Mouse (Mus musculus) monocyte, adult 2 months (primary cell): ENCODE results near the gene Dclk1.

Source experiments
- DNase-seq, 2 experiments: peaks; one replicate each; pipeline ENCODE4 v3.0.0; 2022; ENCODE audit warnings: low spot score in 2 of 2, low read depth in 1 of 2

Dclk1 gene

DNA sequence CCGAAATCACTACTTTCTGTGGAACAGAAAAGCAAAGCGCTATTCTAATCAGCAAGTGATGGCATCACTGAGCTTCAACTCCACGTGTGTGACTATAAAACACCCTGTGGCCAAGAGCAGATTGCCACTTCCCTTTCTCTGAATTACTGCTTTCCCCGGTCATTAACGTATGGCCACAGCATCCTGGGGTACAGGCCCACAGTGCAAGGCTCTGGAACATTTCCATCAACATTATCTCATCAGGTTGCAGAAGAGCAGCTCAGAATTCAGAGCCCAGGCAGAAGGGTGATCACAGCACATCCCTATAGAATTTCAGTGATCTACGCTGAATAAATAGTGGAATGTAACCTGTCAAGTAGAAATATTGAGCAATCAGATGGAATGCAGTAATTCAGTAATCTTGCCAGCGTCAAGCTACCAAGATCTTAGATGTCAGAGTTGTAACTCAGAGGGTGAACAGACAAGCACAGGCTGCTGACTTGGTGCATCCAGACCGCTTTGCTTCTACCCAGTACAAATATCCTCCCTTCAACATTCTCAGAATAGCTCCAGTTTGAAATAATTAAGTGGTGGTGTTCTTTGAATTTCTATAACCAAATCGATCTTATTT is 293.5 kb downstream of the Dclk1 start:
- no peak for DNase-seq

DNA sequence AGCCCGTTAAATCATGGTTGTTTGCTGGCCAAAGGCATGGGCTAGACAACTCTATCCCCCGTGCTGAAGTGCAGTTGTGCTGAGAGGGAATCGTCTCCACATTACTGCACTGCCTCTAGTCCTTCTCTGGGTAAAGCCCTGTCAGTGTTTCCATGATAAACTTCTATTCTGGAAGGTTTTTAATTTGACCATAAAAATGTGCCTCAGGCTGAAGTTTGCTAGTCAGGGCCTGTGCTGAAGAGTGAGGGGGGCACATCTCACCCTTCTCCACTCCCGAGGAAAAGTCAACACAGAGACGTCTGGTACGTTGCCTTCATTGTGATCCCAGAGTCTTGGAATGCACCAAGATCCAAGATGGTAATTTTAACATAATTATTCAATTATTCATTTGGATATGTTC is 294.7 kb downstream of the Dclk1 start:
- DNase-seq = no peak

DNA sequence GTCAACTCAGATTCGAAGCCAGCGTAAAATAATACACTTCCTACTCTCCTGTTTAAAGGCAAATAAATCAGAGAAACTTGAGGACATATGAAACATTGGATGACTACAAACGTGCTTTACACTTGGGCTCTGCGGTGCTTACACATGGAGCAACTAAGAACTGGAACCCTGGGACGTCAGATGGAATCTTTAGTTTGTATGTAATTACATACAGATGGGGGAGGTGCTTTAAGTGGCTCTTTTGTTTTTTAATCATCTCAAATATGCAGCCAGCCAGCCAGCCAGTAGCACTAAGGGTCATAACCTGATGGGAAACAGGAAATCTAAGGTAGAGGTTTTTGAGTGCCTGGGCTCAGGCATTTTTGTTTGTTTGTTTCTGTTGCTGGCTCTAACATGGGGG is 295.6 kb downstream of the Dclk1 start:
- DNase-seq = no peak

DNA sequence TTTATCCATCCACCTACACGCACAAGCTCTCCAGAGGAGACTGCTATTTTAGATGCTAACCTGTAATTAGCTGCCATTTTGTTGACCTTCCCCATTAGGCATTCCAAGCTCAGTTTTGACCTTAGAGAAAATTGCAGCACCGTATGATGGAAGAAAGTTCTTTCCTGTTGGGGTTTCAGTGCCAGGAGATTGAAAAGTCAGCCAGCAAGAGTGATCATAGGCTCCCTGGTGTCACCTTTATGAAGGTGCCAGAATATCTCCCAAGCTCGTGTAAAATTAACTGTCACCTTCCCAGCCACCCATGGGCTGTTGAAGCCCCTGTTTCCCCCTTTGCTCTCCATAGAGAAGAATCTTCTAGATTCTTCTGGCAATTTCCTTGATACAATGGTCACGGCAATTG is 297.2 kb downstream of the Dclk1 start:
- no peak for DNase-seq

DNA sequence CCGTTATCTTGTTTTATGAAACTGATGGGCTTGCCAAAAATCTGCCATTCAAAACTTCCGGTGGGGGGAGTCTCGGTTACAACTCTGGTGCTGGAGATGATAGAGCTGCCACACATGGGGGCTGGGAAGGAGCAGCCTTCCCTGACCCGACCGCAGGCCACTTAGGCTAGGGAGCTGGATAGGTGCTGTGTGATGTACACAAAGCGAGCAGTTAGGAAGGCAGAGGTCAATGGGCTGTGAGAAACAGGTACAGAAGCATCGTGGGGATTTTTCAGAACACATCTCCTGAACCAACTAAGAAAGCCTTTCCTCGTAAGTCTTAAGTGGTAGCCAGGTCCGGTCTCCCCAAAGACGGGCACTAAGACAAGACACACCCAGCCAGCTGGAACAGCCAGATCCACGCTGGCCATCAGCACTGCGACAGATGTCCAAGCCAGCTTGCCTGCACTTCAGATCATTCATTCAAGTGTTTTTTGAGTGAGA is 297.7 kb downstream of the Dclk1 start:
- DNase-seq = no peak

DNA sequence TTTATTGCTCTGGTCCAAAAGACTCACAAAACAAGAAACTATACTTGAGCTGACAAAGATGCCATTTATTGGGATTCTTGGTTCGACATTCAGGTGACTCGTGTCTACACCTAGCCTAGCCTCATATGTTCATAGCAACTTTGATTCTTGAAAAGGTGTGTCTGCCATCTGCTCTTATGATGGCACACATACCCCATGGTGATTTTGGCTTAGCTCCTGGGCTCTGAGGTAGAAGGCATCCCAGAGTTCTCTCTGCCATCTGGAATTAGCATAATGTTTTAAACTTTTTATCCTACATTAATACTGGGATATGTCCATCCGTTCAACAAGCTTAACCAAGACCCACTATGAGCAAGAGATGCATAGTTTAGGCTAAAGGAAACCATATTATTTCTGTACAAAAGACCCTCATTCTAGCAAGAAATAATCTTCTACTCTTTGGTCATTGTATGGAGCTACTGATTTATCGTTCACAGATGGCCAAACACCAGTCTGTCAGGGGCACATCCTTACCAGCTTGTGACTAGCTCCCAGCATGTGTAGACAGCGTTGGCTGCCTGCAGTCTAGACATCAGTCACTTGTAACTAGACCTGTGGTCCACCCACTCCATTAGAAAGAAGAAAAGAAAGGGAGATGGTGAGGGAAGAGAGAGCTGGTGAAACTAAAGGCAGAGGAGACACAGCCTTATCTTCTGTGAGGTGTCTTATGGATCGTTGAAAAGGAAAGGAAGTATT is 298.4 kb downstream of the Dclk1 start:
- no peak for DNase-seq

DNA sequence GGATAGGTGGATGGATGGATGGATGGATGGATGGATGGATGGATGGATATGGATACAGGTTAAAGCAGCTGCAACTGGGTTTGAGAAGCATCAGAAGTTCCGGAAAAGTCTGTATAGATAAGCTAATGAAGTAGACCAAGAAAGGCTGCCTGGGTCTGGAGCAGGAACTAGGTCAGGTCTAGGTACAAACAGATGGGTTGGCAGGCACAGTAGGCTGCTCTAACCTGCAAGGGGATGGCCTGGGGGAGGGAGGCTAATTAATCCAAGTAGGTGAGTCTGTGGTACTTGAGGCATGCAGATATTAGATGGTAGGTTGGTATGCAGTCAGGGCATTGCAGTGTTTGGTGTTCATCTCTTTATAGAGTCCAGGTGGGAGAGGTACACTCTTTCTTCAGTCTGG is 299.6 kb downstream of the Dclk1 start:
- DNase-seq = no peak

DNA sequence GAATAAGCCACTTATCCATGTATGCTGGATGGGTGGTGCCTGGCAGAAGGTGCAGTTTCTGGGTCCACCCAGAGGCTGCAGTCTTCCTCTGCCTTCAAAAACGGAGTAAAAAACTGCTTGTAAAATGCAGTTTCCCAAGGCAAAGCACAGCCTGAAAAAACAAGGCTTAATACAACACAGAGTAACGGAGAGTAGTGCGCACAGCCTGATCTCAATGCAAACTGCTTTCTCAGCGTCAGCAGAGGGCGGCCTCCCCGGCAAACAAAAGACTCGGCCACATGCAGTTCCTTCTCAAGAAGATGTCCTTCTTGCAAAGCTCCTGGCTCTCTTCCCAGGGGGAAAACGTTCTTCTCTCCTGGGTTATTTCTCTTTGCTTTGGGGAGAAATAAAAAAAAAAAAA is 300.1 kb downstream of the Dclk1 start:
- no peak for DNase-seq

DNA sequence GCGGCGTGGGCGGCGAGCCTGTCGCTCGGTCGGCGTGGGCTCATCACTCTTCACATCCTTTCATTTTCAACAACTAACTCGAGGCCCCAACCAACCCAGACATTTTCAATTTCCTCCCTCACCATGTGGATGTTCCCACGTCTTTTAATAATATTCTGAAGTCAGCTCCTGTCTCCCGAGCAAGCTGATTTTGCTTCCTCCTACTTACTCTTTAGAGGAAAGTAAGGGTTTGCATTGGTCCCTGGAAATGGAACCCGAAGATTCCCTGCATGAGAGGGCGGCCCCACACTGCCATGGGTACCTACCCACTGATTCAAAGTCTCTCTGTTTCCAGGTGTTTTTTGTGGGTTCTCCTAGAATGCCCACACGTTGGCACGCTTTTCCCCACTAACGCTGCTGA is 300.8 kb downstream of the Dclk1 start:
- DNase-seq = no peak

DNA sequence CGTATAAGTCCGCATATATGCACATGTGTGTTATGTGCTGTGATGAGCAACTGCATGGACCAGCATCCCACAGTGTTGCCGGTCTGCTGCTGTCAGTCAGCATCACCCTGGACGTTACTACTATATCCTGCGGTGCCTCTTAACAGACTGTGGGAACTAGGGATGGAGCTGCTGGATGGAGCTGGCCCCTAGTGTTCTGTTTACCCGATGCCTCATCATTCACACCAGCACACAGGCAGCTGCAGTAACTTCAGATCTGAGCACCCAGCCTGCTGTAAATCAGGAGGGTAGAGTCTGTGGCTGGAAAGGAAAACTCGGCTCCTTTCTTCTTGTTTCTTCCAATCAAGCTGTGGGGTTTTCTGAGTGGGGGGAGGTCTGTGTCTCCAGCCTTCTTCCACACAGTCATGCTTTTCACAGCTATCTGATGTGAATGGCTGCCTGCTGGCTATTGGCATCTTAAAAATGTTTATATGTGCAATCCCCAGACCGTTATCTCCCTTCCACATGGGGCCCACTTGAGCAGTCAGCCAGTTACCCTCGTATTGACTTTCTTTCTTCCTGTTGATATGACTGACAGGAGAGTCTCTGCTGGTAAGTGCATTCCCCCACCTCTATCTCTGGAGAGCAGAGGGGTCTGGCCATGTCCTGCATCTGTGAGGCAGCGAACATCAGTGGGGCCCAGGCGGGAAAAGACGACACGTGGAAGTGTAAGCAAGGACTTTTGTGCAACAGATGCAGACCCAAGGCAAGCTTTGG is 301.9 kb downstream of the Dclk1 start:
- no peak for DNase-seq

DNA sequence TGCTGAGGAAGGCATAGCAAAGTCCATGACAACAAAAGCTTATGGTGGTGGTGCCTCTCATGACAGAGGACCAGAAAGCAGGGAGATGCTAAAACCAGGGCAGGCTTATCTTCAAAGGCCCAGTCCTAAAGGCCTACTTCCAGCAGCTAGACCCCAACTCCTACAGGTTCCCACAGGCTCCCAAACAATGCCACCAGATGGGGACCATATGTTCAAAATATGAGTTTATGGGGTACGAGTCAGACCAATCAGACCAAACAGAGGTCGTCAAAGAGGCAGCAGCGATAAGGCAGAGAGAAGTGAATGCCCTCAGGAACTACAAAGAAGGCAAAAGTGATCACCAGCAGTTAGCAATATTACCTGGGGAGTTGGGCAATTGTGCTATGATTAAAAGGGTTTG is 303.1 kb downstream of the Dclk1 start:
- DNase-seq = no peak

DNA sequence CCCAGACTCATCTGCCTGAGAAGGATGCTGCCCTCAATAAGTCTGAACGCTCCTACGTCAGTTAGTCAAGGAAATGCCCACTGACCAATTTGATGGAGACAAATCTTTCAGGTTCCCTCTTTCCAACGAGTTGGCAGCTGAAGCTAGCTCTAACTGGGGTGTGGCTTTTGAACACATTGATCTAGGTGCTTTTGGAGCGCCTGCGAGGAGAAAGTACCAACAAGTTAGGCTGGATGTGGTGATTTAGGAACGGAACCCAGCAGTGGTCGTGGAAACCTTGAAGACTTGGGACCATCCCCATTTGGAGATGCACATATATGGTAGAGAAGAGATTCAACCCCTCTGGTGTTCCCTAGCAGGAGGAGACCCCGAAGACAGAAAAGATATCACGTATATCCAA is 303.8 kb downstream of the Dclk1 start:
- DNase-seq = no peak

DNA sequence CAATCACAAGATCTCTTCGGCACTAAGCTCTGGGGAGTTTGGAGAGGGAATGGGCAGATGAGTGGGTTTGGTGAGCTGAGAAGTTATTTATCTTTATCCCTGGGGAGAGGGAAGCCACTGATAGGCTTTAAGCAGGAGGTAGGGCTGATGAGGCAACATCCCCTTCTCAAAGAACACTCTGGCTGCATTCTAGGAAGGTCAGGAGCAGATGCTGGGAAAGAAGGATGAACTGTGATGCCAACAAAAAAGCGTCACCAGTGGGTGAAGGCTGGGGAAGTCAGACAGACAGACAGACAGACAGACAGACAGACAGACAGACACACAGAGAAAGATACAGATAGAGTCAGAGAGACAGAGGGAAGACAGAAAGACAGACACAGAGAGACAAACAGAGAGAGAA is 304.9 kb downstream of the Dclk1 start:
- no peak for DNase-seq

DNA sequence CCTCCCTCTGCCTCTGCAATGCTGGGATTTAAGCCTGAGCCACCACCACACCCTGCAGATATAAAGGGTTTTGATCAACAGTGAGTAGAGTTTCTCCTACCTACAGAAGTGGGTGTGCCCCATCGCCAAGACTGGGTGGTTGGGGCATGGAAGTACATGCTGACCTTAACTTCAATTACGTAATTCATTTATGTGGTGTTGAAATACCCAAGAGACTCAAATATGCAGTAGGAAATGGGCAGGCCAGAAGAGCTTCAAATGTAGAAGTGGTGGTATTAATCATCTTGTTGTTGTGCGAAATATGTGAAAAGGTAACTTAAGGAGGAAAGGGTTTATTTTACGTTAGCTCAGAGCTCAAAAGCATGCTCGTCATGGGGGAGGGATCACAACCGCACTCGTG is 307.2 kb downstream of the Dclk1 start:
- no peak for DNase-seq

DNA sequence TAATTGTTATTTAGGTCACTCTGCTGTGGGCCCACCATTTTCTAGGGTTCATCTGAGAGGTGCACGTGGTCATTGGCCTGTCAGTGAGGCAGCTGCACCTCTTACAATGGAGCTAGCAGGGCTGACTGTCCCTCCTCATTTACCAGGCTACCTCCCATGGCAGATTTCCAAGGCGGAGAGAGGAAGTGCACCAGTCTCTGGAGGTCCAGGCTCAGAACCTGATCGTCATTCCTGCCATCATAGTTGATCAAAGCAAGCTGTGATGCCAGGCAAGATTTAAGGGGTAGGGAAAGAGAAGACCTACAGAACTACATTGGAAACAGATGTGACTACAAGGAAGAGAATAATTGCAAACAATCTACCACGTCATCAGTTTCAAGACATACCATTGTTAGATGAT is 308.8 kb downstream of the Dclk1 start:
- no peak for DNase-seq

DNA sequence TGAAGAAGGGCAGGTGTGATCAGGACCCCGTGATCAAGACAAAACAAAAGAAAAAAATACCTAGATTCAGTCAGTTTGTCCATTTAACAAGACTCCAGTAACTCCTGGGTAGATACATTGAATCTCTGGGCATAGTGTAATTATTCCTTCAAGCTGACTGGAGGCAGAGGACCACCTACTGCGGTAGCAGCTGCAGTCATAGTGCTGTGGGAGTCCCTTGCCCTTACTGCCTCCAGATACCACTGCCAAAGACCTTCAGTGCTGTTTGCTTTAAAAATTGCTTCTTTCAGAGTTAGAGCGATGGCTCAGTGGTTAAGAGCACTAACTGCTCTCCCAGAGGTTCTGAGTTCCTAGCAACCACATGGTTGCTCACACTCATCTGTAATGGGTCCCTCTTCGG is 309.7 kb downstream of the Dclk1 start:
- DNase-seq = no peak

DNA sequence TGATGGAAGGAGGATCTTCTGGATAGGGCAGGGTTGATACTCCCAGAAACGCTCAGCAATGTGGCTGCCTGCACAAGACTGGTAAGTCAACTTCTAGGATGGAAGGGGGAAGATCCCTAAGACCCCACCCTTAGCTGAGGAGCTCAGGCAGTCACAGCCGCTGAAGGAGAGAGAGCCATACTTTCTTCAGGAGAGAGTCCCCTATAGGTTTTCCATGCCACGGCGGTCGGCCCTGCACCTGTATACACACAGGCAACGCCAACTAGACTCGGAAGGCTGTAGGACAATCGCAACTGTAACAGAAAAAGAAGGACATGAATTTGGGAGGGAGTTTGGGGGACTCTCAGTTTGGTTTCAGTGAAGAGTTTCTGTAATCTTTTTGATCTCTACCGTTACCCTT is 310.9 kb downstream of the Dclk1 start:
- no peak for DNase-seq

DNA sequence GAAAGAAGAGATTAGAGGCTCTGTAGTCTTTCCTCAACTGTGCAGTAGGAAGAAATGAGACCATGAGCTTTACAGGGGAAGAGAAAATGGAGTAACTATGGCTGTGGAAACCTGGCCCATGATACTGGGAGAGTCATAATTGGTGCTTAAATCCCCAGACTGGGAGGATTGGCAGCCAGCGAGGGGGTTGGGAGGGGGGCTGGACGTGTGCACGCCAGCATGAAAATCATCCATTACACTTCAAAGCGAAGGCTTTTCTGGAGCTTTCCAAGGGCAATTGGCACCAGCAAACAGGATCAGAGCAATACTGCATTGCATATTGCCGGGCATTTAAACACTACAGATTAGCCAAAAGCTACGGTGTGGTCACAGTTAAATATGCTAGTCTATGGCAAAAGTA is 313.7 kb downstream of the Dclk1 start:
- DNase-seq = no peak

DNA sequence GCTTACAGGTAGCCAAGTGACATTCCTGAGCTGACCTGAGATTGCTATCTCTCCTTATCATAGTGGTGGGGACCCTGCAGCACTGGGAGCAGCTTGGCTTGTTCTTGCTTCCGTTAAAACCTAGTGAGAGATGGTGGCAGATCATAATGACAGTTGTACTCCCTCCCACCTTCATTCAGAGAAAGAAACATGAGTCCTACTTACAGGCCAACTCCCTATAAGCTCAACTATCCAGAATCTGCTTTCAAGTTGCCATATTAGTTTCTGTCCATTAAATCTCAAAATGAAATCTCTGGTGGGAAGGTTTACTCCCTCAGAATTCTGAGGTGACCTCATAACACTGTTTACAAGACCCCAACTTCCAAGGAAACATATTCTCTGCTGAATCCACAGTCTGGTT is 316.4 kb downstream of the Dclk1 start:
- no peak for DNase-seq

DNA sequence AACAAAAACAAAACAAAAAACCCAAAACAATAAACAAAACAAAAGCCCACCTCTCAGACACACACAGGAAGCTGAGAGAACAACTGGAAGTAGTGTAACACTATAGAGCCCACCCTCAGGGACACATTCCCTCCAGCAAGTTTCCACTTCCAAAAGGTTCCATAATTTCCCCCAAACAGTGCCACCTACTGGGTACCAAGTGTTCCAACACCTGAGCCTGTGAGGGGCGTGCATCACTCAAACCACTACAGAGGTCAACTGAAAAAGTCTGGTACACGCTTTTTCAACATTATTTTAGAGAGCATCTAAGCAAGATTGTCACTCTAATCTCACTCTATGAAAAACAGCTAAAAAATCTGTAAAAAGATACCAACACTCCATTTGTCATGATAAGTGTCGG is 325.3 kb downstream of the Dclk1 start:
- DNase-seq = no peak

DNA sequence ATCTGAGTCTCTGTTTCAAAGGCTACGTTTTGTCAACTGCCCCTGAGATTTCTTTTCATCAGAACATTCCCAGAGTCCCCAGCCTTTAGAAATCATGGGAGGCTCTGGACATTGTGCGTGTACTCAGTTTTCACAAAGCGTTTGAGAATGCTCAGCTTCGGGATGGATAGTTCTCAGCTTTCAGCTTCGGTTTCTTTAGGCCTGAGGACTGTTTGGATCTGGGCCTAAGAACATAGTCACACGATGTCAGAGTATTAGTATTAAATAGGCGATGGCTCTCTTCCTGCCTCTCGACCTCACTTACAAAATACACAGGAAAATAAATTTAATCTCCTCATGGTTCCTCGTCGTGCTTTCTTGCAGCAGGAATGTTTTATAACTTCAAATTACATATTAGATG is 327.4 kb downstream of the Dclk1 start:
- DNase-seq = no peak

DNA sequence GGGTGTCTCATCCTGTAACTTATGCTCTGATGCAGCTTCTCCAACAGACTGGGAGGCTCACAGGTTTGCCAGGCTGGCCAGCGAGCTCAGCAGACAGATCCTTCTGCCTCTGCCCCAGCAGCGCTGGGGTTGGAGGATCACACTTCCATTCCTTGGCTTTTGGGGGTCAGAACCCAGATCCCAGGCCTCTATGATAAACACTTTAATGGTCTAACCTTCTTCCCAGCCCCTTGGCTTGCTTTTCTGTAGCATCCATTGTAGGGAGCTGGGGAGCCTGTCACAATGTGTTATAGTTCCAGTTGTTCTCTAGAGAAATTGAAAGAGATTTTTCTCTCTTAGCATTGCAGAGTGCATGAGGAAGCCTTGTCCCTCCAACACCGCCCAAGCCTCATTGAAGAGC is 328.9 kb downstream of the Dclk1 start:
- no peak for DNase-seq
